Mouse (Mus musculus) neural tube, embryonic 10.5 days (tissue): ENCODE measurements around the gene Atxn1.

ENCODE experiments used
- DNase-seq: peaks from one replicate; pipeline ENCODE4 v3.0.0-alpha.2; 2017; ENCODE audit warnings: low spot score; ENCODE audit errors: extremely low spot score

Gene Atxn1

GRCm38 (mm10) chr13:45535731-45536453 lies 428.9 kb downstream of the Atxn1 start:
- DNase-seq = no peak

DNA sequence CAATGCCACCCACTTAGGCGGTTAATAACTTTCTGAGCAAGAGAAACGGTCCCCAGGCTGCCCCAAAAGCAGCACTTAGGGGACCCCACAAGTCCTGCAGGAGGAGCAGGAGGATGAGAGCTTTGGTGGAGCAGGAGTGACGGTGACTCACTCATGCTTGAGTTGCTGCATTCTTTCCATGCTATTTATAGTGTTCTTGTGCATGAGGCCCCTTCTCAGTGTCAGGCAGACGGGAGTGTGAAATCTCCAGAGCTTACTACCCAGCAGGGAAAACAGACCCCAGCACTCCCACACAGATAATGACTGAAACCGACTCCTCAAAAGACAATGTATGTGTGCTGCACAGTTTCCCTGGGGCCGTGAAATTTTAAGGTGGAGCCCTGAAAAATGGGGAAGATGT lies 434.1 kb downstream of the Atxn1 start:
- no peak for DNase-seq

DNA sequence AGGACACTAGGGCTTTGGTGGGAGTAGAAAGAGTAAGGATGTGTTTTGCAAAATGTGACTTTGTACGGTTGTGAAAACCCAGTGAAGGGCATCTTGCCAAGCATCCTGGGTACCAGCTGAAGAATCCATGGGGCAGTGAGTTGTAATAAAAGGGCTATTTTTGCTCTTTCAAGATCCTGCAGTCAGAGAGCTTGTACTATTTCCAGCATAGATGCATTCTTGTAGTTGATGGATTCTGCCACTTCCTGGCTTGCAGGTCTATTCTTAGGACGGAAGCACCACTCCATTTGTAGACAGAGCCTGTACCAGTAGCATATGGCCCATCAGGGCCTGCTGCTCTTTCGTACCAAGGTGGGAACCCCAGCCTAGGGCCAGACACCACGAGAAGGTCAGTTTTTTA lies 436.0 kb downstream of the Atxn1 start:
- no peak for DNase-seq

DNA sequence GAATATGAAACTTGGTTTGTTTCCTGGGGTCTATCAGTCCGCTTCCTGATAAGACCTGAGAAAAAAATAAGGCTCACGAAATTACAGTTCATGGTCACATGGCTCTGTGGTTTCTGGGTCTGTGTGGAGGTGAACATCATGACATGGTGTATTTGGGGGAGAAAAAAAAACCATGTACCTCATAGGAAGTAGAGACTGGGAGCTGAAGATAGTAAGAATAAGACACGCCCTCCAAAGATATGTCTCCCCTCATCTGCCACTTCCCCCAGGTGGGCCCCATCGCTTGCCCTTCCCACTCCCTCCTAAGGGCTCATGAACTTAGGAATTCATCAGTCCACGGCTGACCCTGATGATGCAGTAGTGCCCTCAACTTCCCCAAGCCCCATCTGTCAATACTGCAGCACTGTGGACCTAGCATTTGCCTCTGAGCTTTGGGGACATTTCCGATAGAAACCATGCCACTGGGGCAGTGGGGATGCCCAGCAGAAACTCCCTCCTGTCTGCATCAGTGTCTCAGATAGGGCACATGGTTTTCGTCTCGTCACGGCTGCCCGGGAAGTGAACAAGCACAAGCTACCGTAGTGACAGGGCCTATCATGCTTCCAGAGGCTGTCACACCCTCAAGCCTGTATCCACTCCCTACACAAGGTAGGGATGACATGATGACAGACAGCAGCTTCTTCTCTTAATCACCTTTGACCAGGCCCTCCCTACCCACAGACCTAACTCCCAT lies 437.4 kb downstream of the Atxn1 start:
- no peak for DNase-seq

DNA sequence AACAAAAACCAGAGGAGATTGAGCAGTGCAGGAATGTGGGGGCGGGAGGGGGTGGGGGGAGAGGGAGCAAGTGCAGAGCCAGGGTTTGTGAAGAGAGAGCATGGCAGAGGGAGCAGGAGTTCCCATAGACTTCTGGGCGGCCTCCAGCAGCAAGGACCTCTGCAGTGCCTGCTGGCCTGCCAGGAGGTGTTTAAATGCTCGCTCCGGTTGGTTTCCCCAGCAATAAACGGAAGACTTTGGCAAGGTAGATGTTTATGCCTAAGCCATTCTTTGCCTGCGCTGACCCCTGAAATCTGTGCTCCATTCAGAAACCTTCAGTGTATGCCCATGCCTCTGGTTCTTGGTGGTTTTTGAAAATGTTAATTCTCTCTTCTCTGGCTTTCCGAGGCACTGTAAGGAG lies 438.6 kb downstream of the Atxn1 start:
- no peak for DNase-seq

GRCm38 (mm10) chr13:45524791-45525435 lies 439.9 kb downstream of the Atxn1 start:
- no peak for DNase-seq

GRCm38 (mm10) chr13:45524305-45524704 lies 440.5 kb downstream of the Atxn1 start:
- no peak for DNase-seq

GRCm38 (mm10) chr13:45516501-45517393 lies 448.1 kb downstream of the Atxn1 start:
- DNase-seq = peak; percentile 70

- no peak for DNase-seq
Measured at GRCm38 (mm10) chr13:45514832-45515422, 449.9 kb downstream of the Atxn1 start.

GRCm38 (mm10) chr13:45514115-45514514 lies 450.7 kb downstream of the Atxn1 start:
- DNase-seq = no peak

GRCm38 (mm10) chr13:45513009-45513984 lies 451.5 kb downstream of the Atxn1 start:
- DNase-seq = no peak

DNA sequence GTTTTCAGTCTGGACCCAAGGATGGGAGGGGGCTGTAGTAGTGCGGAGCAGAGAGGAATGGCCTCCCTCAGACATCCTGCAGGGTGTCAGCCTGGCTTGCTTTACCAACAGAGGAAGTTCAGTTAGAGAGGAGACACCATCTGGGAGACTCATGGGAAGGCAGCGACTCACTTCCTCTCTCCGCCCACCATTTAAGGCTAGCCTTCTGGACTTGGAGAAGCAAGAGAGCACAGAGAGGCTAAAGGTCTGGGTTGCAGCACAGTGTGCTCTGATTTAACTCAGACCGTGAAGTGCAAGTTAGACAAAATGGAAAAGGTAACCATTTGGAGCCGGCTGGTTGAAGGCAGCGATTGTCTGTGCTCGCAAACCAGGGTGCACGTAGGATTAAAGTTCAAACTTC lies 452.3 kb downstream of the Atxn1 start:
- no peak for DNase-seq

DNA sequence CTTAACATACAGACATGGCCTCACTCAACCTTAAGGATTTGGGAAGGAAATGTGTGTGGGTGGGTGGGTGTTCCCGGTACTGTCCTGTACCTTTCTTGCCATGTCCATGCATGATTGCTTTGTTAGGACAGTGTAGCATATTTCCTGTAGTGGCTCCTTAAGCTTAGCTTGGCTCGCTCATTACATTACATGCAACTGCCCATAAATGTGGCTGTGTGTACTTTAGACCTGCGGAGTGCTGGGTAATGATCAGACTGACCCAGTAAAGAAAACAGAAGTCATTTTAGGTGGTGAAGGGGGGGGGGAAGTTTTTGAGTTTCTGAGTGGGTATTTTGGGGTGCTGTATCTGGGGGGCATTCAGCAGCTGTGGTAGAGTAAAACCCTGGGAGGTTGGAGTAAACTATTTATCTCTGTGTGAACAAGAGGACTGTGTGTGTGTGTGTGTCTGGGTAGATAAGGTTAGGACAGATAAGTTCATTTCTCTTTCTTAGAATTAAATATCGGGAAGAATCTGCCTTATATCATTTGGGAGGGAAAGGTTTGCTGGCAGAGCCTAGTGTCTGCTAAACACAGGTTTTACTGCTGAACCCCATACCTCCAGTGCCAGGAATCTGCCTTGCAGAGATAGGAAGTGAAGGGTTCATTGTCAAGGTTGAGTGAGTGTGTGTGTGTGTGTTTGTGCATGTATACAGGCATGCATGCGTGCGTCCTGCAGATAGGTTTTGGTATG lies 452.9 kb downstream of the Atxn1 start:
- DNase-seq = no peak

- DNase-seq = no peak
Measured at GRCm38 (mm10) chr13:45509366-45509765, 455.4 kb downstream of the Atxn1 start.

DNA sequence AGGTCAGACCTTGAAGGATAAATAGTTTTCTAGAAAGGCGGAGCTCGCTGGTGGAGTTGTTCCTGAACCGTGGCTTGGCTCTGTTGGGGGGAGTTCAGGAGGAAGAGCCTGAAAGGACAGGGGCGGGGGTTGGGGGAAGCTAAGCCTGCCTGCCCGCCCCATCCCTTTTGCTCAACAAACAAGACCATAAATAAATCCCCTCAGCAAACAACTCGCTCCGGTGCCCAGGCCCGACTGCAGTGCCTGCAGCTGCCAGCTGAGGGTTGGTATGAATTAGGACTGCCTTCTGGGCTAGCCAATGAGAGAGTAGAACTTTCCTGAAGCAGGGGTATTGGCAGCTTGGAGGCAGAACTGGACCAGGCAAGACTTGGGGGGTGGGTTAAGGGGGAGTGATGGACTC lies 456.3 kb downstream of the Atxn1 start:
- peak; percentile 42 for DNase-seq

DNA sequence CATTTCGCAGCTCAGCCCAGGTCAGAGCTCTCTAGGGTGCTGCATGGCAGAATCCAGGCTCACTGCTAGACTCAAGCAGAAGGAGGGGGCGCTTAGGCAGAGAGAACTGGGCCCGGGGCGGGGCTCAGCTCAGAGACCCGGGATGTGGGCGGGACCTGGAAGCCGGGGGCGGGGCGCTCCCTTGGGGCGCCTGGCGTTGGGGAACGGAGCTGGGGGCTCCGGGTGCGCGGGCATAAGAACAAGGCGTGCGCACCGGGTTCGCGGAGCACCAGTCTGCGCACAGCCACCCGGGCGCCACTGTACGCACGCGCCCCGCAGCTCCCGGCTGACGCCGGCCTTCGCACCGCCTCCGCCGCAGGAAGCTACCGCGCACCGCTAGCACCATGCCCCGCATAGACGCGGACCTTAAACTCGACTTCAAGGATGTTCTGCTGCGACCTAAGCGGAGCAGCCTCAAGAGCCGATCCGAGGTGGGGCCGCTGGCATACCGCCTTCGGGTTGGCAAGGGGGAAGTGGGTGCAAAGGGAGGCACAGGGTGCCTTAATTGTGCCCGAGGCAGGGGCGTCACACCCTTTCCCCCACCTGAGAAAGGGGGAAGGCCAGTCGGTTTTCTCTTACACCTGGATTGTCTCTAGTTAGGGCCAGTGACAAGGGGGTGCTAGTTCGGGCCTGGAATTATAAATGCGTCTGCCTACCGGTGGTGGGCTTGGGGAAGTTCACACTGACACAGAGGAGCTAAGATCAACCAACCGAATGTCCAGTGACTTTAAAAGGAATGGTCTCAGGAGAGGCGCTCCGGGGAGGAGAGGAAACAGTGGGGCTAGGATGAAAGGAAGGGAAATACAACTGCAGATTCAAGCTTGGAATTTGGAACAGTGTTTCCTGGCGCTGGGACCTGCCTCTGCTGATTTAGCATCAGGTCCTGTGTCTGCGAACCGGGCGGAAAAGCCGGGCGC lies 457.3 kb downstream of the Atxn1 start, which contains the start of gene Gmpr:
Gmpr (plus strand) TSS at position 171 of the 956 bp plus-strand sequence.
- peak; percentile 69 for DNase-seq

GRCm38 (mm10) chr13:45505546-45505945 lies 459.3 kb downstream of the Atxn1 start:
- no peak for DNase-seq

DNA sequence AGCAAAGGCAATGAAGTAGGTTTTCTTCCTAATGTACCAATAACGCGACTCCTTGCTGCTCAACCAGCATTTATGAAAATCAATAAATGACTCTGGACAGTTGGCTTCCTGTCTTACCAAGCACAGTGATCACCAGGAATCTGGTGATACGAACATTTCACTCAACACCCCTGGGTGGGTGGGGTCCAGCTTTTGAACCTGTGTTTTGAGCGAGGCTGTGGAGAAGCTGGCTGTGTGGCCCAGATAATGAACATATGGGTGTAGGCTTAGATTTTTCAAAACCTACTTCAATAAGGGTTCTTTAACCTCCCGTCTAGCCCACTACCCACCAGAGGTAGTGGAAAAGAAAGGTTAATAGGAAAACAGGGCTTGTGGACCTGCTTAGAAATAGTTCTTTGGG lies 462.0 kb downstream of the Atxn1 start:
- no peak for DNase-seq
